Mouse (Mus musculus): ENCODE measurements at regions not wholly inside any gene's neighbourhood (a gene's known extent, or its start where the extent isn't known, plus 50 kb on each side); places are given as distances from the start of the nearest gene placed in this dataset.

DNA sequence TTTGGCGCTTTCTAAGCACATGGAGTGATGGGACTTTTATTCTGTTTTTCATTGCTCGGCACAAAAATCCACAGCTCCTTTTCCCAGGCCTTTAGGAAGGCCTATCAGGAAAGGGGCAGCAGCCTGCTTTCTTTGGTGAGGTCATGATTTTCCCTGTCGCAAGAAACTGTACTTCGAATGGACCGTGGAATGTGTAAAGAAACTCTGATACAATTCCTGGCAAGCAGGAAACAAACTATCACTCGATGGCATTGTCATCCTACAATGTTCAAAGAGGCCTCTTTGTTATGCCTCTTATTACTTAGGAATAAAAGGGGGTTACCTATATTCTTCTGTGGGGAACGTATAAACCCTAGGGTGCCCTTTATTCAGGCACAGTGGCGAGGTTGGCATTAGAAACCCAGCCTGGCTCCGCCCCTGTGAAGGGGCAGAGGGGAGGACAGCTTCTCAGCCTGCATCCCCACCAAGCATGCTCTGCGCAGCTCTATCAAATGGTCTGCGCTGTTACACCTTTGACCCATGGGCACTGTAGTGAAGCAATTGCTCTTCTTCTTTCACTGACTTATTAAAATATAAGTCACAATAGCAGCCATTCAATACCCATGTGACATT, 246.5 kb downstream of the Irs2 start:
- peak; percentile 62 for DNase-seq

DNA sequence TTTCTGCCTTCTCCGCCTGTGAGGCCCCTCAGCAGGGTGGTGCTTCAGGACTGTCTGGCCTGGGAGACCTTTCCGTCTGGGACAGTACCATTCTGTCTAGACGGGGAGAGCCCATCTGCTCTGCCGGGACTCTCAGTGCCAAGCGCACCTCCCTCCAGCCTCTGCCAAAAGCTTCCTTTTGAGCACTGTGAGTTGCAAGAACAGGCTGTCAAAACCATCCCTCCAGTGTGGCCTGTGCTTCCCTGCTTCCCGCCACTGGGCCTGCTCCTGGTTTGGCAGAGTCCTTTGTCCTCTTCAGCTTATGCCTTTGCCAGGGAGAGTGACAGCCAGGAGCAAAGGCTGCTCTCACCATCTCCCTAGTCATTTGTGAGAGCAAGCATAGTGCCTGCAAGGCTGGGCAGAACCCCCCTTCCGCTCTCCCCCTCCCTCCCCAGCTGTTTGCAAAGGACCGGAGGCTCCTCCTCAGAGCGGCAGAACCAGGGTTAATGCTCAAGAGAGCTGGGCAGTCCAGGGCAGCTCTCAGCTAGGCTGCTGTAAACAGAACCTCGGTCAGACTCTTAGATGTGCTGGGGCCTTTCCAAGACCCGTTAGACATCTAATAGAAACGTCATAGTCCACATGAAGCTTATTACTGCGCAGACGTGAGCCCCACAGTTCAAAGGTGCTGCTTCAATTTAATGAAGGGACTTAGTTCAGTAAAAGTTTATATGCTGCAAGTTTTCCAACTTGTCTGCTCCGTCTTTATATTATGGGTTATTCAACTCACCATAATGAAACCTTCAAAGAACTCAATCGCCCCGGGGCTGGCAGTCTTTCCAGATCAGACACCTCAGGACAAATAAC, 247.2 kb downstream of the Irs2 start:
- DNase-seq = peak; percentile 87

DNA sequence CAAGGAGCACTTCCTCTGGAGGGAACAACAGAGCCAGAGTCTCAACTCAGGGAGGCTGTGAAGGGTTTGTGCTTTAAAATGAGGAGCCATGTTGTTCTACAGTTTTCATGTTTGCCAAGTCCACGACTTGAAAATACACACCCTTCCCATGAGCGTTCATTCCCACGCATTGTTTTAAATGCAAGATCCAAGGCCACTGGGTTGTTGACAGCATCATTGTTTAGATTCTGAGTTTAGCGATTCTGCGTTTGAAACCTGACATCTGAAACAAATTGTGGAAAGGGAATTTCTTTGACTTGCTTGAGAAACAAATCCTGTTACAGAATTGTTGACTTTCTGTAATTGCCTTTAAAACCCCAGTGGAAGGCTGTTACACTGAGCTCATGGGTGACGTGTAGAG, 248.0 kb downstream of the Irs2 start:
- DNase-seq = peak; percentile 27

DNA sequence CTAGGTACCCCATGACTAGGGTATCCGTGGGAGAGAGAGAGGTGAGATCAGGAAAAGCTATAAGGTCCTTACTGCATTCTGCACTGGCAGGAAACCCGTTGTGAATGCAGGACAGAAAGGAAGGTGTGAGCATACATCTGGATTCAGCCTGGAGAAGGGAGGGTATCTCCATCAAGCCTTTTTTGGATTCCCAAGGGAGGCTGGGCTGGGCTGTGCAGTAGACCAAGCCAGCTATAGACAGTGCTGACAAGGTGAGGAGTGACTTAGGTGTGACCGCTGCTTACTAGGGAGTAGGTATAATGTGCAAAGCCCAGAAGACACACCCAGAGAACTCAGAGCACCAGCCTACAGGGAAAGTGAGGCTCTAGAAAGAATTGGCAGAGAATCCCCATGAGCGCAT, 250.1 kb downstream of the Irs2 start:
- peak; percentile 54 for DNase-seq

DNA sequence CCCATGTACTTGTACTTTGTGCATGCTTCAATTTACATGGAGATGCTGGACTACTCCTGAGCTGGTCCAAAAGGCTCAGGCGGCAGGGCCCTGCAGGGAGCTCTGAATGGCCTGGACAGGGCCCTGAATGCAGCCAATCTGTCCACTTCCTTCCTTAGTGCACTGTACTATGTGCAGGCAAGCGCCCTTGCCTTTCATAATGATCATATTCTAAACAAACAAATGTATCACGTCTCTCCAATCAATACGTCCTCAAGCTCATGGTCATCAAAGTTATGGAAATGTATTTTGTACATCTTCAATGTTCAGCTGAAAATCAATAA, 253.3 kb downstream of the Irs2 start:
- peak; percentile 65 for DNase-seq

DNA sequence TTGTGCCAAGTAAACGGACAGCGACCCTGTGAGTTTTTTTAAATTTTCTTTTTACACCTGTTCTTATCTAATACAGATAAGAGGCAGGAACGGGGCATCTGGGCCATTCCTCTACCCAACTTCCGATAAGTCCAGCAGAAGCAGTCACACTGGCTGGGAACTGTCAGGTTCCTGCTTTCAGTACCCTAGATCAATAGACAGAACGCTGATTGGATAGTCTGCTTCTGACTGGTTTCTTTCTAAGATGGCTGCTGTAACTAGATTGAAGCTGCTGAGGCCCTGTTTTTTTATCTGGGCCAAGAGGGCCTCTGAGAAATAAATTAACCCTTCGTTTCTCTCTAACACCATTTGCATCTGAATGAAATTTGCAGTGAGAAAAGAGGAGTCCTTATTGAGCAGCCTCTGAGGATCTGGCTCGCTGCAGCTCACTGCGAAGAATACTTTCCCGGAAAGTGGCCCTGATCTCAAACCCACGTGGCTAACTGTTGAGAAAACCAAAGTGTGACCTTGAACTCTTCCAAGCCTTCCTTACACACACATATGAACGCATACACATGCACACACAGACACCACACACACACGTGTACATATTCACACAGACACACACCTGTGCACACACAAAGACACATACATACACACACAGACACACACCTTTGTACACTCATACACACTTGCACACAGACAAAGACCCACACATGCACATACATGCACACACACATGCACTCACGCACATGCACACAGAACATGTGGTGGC, 253.8 kb downstream of the Irs2 start:
- DNase-seq = peak; percentile 57

DNA sequence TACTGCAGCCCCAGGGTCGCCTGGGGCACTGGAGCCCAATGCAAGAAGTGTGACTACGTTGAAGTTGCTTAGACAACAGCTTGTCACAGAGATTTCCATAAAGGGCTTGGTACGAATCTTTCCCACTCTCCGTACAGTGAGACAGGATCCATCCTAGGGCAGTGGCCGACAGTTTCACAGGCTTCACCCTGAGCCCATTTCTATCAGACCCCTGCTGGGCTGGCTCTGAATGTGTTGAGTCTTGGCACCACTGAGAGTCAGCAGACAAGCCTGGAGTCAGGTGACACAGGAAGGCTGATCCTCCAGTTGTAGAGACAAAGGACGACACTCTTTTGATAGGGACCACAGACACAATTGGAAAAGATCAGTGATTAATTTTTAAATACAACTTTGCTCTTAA, 255.2 kb downstream of the Irs2 start:
- DNase-seq = peak; percentile 60

DNA sequence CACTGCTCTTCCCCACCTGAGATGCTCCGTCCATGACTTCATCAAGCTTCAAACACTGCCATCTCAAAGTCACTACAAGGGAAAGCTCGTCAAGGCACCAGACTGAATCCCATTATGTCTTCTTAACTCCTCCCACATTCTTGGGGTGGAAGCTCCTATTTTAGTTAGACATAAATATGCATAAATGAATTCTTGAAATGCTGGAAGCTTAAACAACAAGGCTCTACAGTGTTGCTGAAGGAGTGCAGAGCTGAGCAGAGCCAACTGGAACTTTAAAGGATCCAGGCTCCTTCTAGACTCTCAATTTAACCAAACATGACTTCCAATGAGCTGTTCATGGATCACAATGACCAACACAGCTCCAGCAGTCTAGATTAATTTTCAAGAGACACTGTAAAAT, 261.1 kb downstream of the Irs2 start:
- no peak for DNase-seq

DNA sequence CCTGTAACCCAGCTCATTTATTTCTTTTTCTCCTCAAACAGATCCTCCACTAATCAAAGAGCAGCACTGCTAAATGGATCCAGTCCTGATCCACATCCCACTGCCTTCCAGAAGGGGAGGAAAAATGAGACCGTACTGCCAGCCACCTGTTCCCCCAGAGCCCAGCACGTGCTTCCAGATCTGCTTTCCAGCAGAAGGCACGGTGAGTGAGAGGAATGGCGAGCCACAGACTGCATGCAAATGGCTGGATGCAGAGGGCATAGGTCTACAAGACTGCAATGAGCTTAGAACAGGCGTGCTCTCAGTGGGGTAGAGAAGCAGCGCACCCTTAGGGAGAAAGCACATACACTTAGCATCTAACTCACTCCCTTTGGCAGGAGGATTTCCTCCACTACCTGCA, 265.0 kb downstream of the Irs2 start:
- DNase-seq = peak; percentile 83

DNA sequence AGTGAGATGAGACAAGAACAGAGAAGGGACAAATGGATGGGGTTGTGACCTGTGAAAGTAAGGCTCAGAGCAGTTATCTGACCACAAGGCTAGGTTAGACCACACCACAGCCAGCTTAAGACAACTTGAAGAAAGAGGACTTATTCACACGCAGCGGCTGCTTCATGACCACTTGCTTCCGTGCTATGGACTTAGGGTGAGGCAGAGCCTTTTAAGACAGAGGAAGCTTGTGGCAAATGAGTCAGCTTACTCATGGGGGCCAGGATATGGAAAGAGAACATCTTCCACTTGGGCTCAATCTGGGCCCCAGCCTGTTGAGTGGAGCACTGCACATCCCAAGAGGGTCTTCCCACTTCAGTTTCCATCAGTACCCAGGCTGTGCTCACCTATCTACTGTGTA, 267.4 kb downstream of the Irs2 start:
- DNase-seq = peak; percentile 76

DNA sequence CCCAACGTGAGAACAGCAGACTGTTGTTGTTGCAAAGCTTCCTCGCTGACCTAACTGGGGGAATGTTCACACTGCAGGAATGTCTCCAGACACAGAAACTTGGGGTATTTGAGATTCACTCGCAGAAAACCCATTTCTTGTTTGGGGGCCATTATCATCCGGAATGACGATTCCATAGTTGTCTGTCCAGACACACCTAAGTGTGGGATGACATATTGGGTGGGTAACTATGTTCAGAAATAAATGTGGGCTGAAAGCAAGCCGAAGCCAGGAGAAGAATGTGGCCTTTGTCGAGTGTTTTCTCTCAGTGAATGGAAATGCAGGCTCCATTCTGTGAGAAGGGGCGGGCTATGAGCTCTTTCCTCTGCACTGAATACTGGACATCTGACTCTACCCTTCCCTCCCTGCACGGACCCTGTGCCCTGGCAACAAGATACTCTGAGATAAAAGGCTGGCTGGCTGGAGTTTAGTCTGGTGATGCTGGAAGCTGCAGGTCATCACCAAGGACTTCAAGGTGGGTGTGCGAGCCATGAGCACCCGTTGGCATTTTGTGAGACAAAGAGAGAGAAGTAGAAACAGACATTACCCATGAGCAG, 269.7 kb downstream of the Irs2 start:
- DNase-seq = peak; percentile 75

DNA sequence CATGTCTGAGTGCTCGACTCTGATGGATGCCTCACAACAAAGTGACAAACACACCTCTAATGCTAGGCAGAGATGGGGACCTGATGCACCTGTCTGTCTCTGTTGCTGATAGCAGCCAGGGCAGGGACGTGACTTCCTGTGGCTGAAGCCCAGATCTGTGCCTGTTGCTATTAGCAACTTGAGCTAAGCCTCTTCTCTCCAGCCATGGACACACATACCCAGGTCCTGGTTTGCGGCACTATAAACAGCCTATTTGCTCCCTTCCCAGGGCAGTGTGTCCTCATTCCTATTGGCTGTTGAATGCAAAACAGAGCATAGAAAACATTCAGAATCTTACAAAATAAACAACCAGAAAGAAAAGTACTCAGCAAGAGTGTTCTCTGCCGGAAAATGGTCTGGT, 273.5 kb downstream of the Irs2 start:
- peak; percentile 43 for DNase-seq

DNA sequence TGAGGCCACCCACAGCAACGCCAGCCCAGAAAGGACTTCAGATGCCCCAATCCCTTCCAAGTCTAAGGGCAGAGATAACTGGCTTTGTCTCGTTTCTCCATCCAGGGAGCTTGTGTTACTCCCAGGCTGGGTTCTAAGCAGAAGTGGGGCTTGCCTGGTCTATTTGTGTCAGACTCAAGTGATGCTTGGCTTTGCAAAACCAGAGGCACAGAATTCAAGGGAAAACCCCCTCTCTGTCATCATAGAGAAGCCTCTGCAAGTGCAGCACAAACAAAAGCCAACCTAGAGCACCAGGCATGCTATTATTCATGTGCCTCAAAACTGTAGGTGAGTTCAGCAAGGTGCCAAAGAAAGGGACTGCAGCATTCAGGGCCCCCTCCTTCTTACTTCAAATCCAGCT, 284.9 kb downstream of the Irs2 start:
- no peak for DNase-seq

DNA sequence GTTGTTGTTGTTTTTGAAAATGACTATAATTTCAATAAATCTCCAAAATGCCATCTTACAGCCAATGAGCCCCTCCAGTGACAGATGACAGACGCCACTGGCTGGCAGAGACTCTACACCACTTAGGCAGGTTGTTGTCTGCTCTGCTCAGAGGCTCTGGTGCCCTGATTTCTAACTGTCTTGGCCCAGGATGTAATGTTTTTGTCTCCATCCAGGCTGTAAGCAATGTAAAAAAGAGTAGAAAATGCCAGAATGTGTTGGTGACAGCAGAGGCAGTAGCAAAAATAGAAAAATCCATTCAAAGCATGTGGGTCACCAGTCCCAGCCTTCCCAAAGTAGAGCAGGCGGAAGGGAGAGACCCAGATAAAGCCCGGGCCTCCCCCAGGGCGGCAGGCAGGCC, 285.5 kb downstream of the Irs2 start:
- no peak for DNase-seq

DNA sequence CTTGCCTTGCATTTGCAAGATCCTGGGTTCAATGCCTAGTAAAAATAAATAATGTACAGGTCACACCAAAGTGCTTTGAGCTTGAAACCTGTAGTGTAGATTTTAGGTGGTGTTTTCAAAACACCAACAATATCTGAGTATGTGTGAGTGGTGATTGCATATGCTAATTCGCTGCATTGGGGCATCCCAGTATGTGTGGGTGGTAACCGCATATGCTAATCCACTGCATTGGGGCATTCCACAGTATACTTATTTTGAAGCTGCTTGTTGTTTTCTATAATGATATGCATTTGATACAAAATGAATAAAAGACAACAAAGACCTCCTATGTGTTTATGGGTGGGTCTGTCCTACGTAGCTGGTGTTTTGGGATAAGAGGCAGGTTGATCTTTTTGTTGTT, 285.9 kb downstream of the Irs2 start:
- no peak for DNase-seq

DNA sequence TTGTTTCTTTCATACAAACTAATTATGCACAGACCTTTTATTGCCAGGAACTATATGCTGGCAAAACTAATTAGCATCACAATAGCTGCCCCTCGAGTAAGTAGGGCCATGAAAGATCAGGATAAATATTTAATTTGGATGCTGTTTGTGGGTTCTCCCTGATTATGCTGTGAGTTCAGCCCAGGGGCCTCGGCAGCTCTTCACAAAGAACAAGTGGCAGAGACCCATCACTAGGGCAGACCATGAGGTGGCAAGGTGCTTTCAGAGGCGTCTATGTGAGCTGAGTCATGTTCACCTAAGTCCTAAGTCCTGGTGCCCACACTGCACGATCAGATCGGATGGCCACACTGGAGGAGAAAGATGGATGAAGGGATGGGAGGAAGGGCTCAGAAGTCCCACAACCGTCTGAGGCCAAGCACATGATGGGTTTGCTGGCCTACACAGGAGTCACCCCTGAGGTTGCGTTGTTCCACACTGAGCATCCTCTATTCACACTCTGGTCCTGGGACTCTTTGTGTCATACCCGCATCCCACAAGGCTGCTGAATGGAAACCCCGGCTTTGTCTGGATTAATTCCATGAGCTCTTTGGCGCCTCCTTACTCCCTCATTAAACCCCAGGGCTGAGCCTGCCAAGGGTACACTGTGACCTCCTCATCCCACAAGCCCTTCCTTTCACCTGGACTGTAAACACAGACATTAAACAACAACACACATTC, 287.0 kb downstream of the Irs2 start:
- no peak for DNase-seq

DNA sequence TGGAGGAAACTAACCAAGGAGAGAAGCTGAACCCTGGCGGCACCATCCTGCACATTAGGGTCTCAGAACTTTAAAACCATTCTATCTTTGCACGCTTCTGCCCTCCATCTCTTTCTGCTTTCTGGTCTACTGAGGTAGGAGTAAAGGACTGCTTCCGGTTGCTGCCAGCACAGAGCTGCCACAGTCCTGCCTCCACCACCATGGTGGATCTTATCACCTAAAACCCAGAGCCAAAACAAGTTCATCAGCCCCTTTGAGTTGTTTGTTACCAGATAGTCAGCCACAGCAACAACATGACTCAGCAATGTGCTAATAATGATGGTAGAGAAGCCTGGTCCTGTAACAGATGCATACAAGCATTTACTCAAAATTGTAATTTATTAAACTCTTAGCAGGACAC, 287.9 kb downstream of the Irs2 start:
- no peak for DNase-seq

DNA sequence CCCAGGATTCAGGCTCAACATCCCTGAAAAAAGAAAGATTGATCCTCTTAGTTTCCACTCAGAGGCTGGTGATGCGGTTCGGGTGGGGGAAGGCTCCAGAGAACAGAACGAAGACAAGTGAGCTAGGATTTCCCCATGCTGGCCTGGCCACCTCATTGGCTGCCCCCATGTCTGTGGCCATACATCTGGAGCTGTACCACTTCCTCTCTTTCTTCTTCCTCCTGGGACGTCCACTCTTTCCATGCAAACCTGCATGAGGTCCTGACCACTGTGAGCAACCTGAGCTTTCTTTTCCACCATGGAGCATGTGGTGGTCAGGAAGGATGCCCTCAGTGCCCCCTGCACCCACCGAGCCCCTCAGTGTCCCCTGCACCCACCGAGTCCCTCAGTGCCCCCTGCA, 288.8 kb downstream of the Irs2 start:
- no peak for DNase-seq

DNA sequence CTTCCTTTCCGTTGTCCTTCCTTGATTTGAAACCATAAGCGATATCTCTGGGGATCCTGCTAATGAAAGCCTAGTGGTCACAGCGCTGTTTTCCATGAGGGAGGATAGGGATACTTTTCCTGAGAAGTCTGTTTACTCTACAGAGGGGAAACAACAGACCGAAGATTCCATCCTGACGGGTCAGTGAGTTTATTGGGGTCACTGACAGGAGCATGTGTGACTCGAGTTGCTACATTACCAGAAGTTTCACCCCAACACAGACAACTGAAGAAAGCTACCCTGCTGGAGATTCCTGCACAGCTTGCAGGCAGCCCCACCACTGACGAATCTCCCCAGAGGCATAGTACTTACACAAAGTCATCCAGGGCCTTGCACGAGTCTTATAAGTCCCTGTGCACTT, 291.0 kb downstream of the Irs2 start:
- no peak for DNase-seq

DNA sequence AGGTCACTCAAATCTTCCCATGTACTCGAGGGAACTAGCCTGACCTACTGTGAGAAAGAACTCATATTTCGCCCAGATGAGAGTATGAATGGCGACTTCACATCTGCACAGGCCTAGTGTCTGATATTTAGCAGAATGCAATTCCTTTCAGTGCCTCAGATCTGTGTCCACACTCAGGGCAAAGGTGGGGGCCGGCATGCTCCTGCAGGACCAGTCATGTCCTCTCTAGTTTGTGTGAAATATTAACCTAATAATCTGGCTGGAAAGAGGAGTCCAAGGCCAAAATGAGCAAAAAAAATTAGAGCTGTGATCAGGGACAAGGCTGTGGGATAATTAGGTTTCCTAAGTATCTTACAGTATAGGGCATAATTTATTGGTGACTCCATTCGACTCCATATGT, 292.1 kb downstream of the Irs2 start:
- no peak for DNase-seq

DNA sequence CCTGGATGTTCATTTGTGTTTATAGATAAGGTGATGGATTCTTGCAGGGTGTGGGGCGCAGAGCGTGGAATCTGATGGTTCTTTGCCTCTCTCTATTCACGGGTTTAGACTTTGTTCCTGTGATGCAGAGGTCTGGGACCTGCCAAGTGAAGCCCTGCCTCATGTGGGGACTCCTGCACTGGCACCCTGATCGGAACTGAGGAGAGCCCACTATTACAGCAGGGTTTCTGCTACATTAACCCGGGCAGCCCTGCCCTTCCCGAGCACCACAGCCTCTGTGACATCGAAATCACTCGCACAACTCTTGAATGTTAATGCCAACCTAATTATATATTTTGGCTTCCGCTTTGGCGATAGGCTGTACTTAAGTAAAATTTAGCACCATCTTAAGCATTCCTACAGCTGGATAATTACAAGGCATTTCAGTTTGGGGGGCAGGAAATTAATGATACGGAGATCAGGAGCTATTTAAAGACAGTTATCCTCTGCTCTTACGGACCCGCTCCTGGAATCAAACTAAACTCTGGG, 294.7 kb downstream of the Irs2 start:
- no peak for DNase-seq

DNA sequence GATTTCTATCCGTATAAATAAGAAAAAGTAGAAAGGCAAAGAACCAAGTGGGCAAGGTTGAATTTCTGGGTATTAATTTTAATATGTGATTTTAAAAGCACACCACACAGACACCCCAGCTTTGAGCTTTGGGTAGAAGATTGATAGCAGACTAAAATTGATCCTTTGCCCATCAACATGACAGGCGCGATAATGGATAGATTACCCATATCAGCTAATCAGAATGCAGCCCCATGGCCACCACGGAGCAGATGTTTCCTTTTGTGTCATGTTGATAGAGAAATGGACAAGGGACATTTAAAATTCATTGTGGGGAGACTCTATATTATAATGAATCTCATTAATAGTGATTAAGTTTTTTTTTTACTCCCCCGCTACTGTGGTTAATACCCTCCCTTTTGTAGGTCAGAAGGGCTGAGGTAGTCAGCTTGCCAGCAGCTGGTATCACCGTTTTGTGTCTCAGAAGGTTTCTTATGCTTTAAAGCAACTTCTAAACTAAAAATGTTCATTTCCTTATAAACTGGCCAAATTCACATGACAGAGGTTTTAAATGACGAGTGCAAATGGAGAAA, 296.1 kb downstream of the Irs2 start:
- DNase-seq = no peak

DNA sequence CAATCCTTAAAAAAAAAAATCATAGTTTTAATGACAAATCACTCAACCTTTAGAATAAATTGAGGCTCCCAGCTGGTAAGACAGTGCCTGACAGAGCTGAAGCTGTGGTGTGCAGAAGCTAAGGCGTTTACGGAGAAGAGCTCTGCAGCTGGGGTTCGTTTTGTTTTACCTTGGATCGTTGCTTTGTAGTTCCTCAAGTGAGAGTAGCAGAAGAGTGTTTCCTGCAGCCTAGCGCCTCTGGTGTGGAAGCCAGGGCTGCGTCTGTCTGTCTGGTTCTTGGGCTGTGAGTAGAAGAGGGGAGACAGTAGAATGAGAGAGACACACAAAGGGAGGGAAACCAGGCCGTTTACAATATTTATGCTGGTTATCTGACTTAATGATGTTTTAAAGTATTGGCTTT, 296.8 kb downstream of the Irs2 start:
- no peak for DNase-seq
